Mouse (Mus musculus) embryonic fibroblast, embryonic 13.5 days (primary cell): Measurements from ENCODE around the gene Plxdc1.

Source experiments
- CTCF ChIP-seq: IDR thresholded peaks from 2 replicates; pipeline ENCODE4 v1.5.1; 2011; ENCODE audit warnings: mild to moderate bottlenecking, control low read depth, low read length, moderate library complexity, borderline replicate concordance; ENCODE audit not compliant: insufficient read depth
- POLR2A ChIP-seq: IDR thresholded peaks from 2 replicates; pipeline ENCODE4 v1.6.1; 2011; ENCODE audit warnings: low read depth, mild to moderate bottlenecking, control low read depth, low read length, moderate library complexity

DNA sequence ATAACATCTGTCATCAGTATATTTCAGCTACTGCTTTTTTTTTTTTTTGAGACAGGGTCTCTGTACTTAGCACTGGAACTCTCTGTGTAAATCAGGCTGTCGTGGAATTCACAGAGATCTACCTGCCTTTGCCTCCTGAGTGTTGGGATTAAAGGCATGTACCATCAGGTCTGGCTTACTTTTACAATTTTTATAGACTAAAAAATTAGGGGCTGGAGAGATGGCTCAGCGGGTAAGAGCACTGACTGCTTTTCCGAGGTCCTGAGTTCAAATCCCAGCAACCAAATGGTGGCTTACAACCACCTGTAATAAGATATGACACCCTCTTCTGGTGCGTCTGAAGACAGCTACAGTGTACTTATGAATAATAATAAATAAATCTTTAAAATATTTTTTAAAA, 105.9 kb downstream of the Plxdc1 start:
- TF ChIP-seq CTCF (no peak), POLR2A (no peak)
